Mouse (Mus musculus) MEL (cell line): ENCODE measurements around the gene Crxos.

Experiments used
- CTCF ChIP-seq, 3 experiments: IDR thresholded peaks in 2 of 3; conservative IDR thresholded peaks in 1 of 3; 2 replicates each; pipeline ENCODE4 v1.5.1; 2011 to 2012; ENCODE audit warnings: low read length in 3 of 3, low read depth in 2 of 3, mild to moderate bottlenecking in 2 of 3, improper control_type of control experiment in 1 of 3, inconsistent platforms in 1 of 3, mixed read lengths in 1 of 3, moderate library complexity in 1 of 3; ENCODE audit not compliant: control insufficient read depth in 1 of 3, insufficient read depth in 1 of 3, poor library complexity in 1 of 3, severe bottlenecking in 1 of 3
- E2F4 ChIP-seq: IDR thresholded peaks from 2 replicates; pipeline ENCODE4 v1.6.1; 2011; ENCODE audit warnings: low read depth, low read length, improper control_type of control experiment, borderline replicate concordance
- MYB ChIP-seq: IDR thresholded peaks from 2 replicates; pipeline ENCODE4 v1.6.1; 2011; ENCODE audit warnings: mild to moderate bottlenecking, low read depth, low read length, improper control_type of control experiment
- POLR2A ChIP-seq, 2 experiments: IDR thresholded peaks; 2 replicates each; pipeline ENCODE4 v1.6.1; 2011 to 2012; ENCODE audit warnings: low read length in 2 of 2, mild to moderate bottlenecking in 2 of 2, control low read depth in 1 of 2, improper control_type of control experiment in 1 of 2, low read depth in 1 of 2, moderate library complexity in 1 of 2; ENCODE audit not compliant: control insufficient read depth in 1 of 2, insufficient read depth in 1 of 2, poor library complexity in 1 of 2
- USF2 ChIP-seq, 2 experiments: IDR thresholded peaks; 2 replicates each; pipeline ENCODE4 v1.6.1; 2011 to 2012; ENCODE audit warnings: improper control_type of control experiment in 2 of 2, low read length in 2 of 2, borderline replicate concordance in 1 of 2, inconsistent platforms in 1 of 2, low read depth in 1 of 2, mild to moderate bottlenecking in 1 of 2; ENCODE audit not compliant: insufficient read depth in 1 of 2

- TF ChIP-seq POLR2A (IDR thresholded peaks at IDR 0.05; ENCODE audit: control insufficient read depth in 1 of 2, insufficient read depth in 1 of 2, low read depth in 1 of 2, low read length in 2 of 2, poor library complexity in 1 of 2) (no peak), USF2 (IDR thresholded peaks at IDR 0.05; ENCODE audit: borderline replicate concordance in 1 of 2, insufficient read depth in 1 of 2, low read depth in 1 of 2, low read length in 2 of 2) (no peak), CTCF (IDR thresholded peaks at IDR 0.05 in 2 of 3, conservative IDR thresholded peaks at IDR 0.05 in 1 of 3; ENCODE audit: control insufficient read depth in 1 of 3, insufficient read depth in 1 of 3, low read depth in 2 of 3, low read length in 3 of 3, poor library complexity in 1 of 3, severe bottlenecking in 1 of 3) (peak; percentile 73 to 90 (median 87)), E2F4 (no peak), MYB (no peak)
Measured at GRCm38 (mm10) chr7:15912183-15912582, 29.8 kb downstream of the Crxos start.
